Mouse (Mus musculus): ENCODE measurements around the gene Pkd2.
"Not testable (repeated sequence)": the region's sequence is repeated elsewhere in the genome, so short reads cannot be mapped to it uniquely, and the experiment has no call there.

The Pkd2 gene

DNA sequence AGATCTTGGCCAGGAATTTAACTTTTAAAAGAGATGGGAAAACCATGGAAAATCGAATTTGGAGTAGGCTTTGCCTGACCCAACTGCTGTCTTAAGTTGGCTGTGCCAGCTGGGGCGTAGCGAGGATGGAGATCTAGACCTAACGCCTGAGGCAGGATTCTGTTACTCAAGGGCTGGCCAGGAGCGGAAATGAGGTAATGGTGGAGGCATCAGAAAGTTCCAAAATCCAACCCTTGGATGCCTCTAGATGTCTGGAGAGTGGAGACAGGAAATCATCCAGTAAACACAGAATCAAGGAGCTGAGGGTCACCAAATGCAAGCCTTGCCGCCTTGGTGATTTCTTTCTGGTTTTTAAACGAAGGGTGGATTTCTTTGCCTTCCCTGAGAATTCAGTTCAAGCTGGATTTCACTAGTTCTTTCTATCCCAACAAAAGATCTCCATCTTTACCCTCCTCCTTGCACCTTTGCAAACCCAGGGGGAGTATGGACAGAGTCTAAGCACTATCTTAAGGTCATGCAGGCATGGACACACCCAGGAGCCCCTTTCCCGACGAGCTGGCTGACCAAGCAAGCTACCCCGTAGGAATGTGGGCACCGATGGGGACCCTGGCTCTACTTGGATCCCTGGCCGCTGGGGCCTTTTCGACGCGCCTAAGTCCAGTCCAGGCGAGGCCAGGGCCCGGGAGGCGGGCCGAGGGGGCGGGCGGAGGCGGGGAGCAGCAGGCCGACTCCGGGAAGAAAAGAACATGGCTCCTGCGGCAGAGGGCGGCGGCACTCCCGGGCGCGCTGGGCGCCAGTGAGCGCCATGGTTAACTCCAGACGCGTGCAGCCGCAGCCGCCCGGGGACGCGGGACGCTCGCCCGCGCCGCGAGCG lies at the start of gene Pkd2:
Pkd2 (plus strand) TSS at position 619 of the 874 bp plus-strand sequence.
- DNase-seq (ENCODE audit: low read depth, low spot score): no peak
- no peaks in the 10 kb centered on the region for H3K27me3 ChIP-seq (ENCODE audit: control insufficient read depth, insufficient read depth, low read length, poor library complexity, severe bottlenecking)
- H3K36me3 ChIP-seq (ENCODE audit: control insufficient read depth, insufficient read depth, low read length, poor library complexity, severe bottlenecking): no peaks in the 10 kb centered on the region

DNA sequence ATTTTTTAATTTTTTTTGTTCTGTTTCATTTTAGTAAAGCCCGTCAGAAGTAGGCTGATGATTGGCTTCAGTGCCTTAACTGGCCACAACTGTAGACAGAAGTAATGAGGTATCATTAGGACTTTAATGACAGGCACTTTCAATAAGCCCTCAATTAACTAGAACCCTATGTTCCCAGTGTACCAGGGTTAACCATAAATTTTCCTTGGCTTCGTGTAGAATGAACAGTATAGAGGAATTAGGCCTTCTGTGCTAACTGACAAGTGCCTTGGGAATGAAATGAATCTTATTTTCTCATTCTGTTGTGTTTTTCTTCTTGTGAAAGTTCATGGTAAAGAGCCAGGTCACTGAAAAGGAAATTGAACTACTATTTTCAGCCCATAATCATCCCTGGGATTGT lies 43.3 kb upstream of the Pkd2 start:
- H3K36me3 ChIP-seq (ENCODE audit: control insufficient read depth, insufficient read depth, low read length, poor library complexity, severe bottlenecking): no peaks in the 10 kb centered on the region
- H3K27me3 ChIP-seq (ENCODE audit: control insufficient read depth, insufficient read depth, low read length, poor library complexity, severe bottlenecking): no peaks in the 10 kb centered on the region
- DNase-seq (ENCODE audit: low read depth, low spot score): no peak

DNA sequence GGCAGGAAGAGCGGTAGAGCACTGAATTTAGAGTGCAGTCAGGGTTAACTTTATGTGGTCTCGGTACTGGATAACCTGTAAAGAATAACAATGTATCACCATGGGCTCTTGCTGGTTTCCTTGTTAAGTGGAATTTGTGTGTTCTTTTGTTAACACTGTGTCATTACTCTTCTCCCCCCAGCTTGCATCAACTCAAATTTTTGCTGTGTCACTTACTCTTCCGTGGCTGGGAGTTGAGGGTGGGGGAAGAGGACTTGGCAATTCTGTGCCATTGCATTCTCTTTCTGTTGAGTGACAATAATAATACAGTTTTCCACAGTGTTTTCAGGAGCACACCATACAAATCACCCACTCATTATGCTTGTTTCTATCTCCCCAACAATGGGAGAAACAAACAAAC lies 42.2 kb upstream of the Pkd2 start:
- Histone ChIP-seq H3K36me3 (ENCODE audit: control insufficient read depth, insufficient read depth, low read length, poor library complexity, severe bottlenecking) (no peaks in the 10 kb centered on the region), H3K27me3 (ENCODE audit: control insufficient read depth, insufficient read depth, low read length, poor library complexity, severe bottlenecking) (no peaks in the 10 kb centered on the region)
- no peak for DNase-seq (ENCODE audit: low read depth, low spot score)

DNA sequence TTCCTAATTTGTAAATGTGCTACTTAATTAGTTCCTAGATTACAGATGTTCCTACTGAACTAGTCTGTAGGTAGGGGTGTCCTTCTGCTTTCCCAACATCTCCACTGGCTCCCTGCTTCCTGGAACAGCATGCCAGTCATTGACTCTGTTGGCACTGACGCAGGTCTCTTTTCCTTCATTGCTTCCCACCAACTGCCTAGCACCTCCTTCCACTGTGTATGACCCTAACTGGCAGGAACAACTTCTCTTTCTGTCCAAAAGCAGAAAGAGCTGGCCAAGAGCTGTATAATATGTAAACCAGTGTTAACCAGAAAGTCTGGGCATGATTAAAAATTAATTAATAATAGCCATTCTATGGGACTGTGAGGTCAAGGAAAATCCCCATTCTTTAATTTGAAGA lies 41.5 kb upstream of the Pkd2 start:
- Histone ChIP-seq H3K27me3 (ENCODE audit: control insufficient read depth, insufficient read depth, low read length, poor library complexity, severe bottlenecking) (no peaks in the 10 kb centered on the region), H3K36me3 (ENCODE audit: control insufficient read depth, insufficient read depth, low read length, poor library complexity, severe bottlenecking) (no peaks in the 10 kb centered on the region)
- DNase-seq (ENCODE audit: low read depth, low spot score): no peak

DNA sequence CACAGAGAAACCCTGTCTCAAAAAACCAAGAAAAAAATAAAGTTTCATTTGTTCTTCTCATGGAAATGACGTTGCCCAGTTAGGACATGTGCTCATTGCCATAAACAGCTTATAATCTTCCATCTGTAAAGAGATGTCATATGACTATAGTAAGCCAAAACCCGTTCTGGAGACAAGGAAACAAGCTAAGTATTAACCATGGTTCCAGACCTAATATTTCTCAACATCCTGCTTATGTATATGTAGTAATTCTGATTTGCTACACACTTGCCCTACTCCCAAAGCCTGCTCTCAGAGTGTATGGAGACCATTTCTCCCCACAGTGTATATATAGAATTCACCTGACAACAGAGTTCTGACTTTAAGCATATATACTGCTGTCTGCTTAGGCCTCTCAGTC lies 37.2 kb upstream of the Pkd2 start:
- DNase-seq (ENCODE audit: low read depth, low spot score): no peak
- no peaks in the 10 kb centered on the region for H3K27me3 ChIP-seq (ENCODE audit: control insufficient read depth, insufficient read depth, low read length, poor library complexity, severe bottlenecking)
- no peaks in the 10 kb centered on the region for H3K36me3 ChIP-seq (ENCODE audit: control insufficient read depth, insufficient read depth, low read length, poor library complexity, severe bottlenecking)

DNA sequence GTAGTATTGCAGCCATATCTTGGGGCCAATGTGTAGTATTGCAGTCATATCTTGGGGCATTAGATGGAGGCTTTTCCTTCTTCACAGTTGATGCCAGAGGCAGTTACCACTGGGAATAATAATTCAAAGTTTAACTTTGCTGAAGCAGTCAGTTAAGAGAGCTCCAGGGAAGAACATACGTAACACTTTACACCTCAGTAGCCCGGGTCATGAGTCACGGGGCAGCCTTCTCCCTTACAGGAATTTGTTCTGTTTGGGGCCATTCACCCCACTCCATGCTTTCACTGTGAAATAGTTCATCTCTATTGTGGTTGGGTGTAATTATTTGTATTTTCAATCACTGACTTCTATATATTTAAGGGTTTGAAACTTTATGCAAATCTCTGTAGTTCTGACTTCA lies 35.4 kb upstream of the Pkd2 start:
- no peaks in the 10 kb centered on the region for H3K36me3 ChIP-seq (ENCODE audit: control insufficient read depth, insufficient read depth, low read length, poor library complexity, severe bottlenecking)
- H3K27me3 ChIP-seq (ENCODE audit: control insufficient read depth, insufficient read depth, low read length, poor library complexity, severe bottlenecking): no peaks in the 10 kb centered on the region
- DNase-seq (ENCODE audit: low read depth, low spot score): no peak

DNA sequence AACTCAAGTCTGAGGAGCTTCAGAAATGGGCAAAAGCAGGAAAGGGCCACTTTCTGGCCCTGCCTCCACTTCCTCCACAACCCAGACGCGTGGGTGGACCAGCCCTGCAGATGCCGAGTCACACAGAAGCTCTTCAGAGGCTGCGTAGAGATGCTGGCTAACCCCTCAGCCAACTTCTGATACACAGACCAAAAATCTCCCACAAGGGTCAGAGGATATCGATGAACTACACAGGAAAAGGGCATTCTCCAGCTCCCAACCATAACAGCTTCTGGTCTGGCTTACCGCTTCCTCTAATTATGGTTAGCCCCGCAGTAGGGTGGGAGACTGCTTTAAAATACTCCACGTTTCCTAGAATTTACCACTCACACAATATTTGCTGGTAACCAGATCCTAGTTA lies 33.3 kb upstream of the Pkd2 start:
- no peaks in the 10 kb centered on the region for H3K36me3 ChIP-seq (ENCODE audit: control insufficient read depth, insufficient read depth, low read length, poor library complexity, severe bottlenecking)
- no peak for DNase-seq (ENCODE audit: low read depth, low spot score)
- no peaks in the 10 kb centered on the region for H3K27me3 ChIP-seq (ENCODE audit: control insufficient read depth, insufficient read depth, low read length, poor library complexity, severe bottlenecking)

DNA sequence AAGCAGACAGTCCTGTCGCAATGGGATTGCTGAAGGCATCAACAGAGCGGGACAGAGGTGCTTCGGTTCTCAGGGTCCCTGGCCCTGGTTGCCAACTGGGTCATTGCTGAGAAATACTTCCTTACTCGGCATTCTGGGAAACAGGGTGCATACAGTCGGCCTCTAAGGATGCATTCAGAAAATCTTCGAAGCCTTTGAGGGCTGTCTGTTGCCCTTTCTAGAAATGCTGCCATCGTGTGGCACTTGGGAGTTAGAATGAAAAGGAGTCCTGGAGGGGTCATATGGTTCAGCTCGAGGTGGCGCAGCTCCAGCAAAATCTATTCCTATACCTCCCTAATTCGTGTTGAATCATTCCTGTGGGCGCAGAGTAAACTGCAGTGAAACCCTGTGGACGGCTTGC lies 26.4 kb upstream of the Pkd2 start:
- Histone ChIP-seq H3K36me3 (ENCODE audit: control insufficient read depth, insufficient read depth, low read length, poor library complexity, severe bottlenecking) (no peaks in the 10 kb centered on the region), H3K27me3 (ENCODE audit: control insufficient read depth, insufficient read depth, low read length, poor library complexity, severe bottlenecking) (no peaks in the 10 kb centered on the region)
- peak; percentile 4 for DNase-seq (ENCODE audit: low read depth, low spot score)

DNA sequence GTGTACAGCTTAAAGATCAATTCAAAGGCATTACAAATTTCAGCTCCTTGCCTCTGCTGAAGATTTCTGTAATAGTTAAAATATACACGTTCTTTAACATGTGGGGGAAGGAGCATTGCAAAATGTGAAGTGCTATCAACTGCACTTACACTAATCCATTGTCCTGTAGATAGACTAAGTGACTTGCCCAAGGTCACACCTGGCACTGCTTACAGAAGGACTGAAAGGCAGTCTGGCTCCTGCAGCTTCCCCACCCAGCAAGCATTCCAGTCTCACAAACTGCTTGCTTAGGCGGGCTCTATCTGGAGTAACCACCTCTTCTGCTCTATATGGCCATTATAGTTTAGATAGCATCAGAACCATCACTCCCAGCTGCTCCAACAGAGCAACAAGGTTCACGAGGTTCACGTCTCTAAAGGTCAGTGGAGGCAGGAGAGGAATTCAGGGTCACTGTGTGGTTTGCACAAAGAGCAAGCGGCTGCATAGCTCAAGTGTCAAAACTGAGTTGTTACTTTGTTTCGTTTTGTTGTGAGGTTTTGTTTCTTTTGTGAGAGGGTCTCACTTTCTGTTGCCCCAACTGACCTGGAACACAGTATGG lies 25.2 kb upstream of the Pkd2 start:
- Histone ChIP-seq H3K36me3 (ENCODE audit: control insufficient read depth, insufficient read depth, low read length, poor library complexity, severe bottlenecking) (no peaks in the 10 kb centered on the region), H3K27me3 (ENCODE audit: control insufficient read depth, insufficient read depth, low read length, poor library complexity, severe bottlenecking) (no peaks in the 10 kb centered on the region)
- DNase-seq (ENCODE audit: low read depth, low spot score): no peak

DNA sequence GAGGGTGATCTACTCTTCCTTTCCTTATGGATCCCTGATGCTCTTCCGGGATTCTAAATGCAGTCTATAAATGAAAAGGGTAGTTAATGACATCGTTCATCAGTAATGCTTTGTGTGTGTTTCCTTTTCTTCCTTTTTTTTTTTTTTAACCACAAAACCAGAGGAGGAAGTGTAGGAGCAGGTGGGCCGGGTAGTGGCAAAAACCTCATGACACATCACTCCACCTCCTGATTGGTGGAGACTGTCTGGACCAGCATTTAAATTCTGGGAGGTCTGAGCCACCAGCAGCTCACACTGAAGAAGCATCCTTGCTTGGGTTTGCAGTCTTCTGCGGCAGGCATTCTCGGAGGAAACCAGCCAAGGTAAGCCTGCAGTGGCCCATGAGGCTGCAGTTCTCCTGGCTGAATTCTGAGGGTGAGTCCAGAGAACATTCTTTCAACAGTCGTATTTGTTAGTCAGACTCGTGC lies 24.4 kb upstream of the Pkd2 start, which contains the start of gene Spp1:
Spp1 (plus strand) TSS at position 284 of the 467 bp plus-strand sequence.
- no peaks in the 10 kb centered on the region for H3K27me3 ChIP-seq (ENCODE audit: control insufficient read depth, insufficient read depth, low read length, poor library complexity, severe bottlenecking)
- no peaks in the 10 kb centered on the region for H3K36me3 ChIP-seq (ENCODE audit: control insufficient read depth, insufficient read depth, low read length, poor library complexity, severe bottlenecking)
- peak; percentile 28 for DNase-seq (ENCODE audit: low read depth, low spot score)

DNA sequence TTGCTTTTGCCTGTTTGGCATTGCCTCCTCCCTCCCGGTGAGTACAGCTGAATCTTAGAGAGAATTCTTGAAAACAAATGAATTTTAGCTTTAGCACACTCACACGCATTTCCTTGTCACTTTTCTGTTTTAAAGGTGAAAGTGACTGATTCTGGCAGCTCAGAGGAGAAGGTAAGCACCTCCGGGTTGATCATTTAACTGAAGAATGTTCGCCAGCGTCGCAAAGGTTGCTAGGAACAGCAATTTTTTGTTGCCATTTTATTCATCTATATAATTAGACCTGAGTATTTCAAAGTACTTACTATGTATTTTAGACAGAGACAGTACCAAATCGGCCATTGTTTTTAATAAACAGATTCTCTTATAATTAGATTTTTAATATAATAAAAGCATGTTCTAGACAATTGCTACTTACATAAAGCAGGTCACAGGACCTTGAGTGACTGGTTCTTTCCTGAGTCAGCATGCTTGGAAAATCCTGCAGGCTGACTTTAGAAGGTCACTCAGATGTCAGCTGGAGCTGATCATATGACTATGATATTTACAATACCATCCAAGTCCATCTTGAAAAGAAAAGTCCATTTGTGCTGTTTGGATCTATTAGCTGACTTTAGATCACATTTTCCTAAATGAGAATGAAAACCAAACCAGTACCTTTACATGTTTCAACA lies 22.7 kb upstream of the Pkd2 start:
- Histone ChIP-seq H3K27me3 (ENCODE audit: control insufficient read depth, insufficient read depth, low read length, poor library complexity, severe bottlenecking) (no peaks in the 10 kb centered on the region), H3K36me3 (ENCODE audit: control insufficient read depth, insufficient read depth, low read length, poor library complexity, severe bottlenecking) (no peaks in the 10 kb centered on the region)
- DNase-seq (ENCODE audit: low read depth, low spot score): no peak

DNA sequence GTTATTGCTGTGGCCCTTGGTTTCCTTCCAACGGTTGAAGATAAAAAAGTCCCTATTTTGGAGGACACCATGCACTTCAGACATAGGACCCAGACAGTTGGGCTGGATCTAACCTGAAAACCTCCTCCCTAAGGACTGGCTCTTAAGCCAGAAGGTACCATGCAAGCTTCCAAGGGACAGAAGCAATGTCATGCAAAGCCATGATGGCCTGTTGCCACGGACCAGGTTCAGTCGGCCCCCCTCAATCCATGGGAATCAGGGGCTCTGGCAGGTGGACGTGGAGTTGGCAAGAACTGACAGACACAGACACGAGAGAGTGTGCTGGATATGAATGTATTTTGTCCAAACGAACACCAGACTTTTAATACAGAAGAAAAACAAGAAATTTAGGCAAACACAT lies 16.9 kb upstream of the Pkd2 start:
- Histone ChIP-seq H3K36me3 (ENCODE audit: control insufficient read depth, insufficient read depth, low read length, poor library complexity, severe bottlenecking) (no peaks in the 10 kb centered on the region), H3K27me3 (ENCODE audit: control insufficient read depth, insufficient read depth, low read length, poor library complexity, severe bottlenecking) (no peaks in the 10 kb centered on the region)
- DNase-seq (ENCODE audit: low read depth, low spot score): no peak

DNA sequence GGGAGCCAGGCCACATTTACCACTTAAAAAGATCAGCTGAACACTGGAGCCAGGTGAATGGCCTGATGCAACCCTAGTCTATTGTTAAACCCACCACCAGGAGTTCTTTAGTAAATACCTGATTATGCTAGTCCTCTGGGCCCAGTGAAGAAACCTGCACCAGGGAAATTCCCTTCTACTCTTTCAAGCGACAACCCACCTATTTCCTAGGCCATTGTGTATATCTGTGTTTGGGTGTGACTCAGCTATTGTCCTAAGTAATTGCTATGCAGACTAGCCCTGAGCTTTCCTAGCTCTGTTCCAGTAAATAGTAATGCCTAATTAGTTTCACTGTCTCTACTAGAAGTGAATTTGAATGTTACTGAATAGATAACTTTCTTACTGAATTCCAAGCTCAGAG lies 16.4 kb upstream of the Pkd2 start:
- H3K36me3 ChIP-seq (ENCODE audit: control insufficient read depth, insufficient read depth, low read length, poor library complexity, severe bottlenecking): no peaks in the 10 kb centered on the region
- no peaks in the 10 kb centered on the region for H3K27me3 ChIP-seq (ENCODE audit: control insufficient read depth, insufficient read depth, low read length, poor library complexity, severe bottlenecking)
- DNase-seq (ENCODE audit: low read depth, low spot score): no peak

DNA sequence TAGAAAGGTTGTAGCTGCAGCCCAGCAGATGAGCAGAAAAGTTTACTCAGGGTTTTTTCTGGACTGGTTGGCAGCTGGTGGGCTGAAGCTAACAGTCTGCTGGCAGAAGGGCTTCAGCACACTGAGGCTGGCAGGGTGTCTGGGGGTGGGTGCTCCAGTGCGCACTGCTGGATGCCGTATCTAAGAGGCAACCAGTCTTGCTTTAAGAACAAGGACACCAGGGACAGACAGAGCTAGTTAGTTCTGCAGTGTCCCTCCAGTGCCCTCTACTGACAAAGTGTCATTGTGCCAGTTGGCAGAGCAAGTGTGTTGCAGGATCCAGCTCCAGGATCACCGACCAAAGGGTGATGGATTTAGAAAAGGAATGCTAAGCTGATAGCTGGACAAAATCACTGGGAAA lies 13.1 kb upstream of the Pkd2 start:
- Histone ChIP-seq H3K36me3 (ENCODE audit: control insufficient read depth, insufficient read depth, low read length, poor library complexity, severe bottlenecking) (no peaks in the 10 kb centered on the region), H3K27me3 (ENCODE audit: control insufficient read depth, insufficient read depth, low read length, poor library complexity, severe bottlenecking) (no peaks in the 10 kb centered on the region)
- DNase-seq (ENCODE audit: low read depth, low spot score): peak; percentile 44

DNA sequence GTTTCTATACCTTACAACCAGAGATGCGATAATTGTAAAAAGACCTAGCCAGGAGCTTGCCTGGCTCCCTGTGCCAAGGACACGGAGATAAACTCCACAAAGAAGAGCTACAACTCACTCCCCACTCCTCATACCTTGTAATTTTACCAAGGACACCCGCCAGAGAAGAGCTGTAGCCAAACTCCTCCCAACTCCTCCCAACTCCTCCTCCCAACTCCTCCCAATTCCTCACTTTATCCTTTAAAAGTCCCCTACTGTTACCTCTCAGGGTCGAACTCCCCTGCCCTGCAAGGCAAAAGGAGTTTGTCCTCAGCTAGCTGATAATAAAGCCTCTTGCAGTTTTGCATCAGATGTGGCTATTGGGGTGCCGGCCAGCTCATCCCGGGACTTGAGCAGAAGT lies 10.9 kb upstream of the Pkd2 start:
- H3K27me3 ChIP-seq (ENCODE audit: control insufficient read depth, insufficient read depth, low read length, poor library complexity, severe bottlenecking); DNase-seq (ENCODE audit: low read depth, low spot score); H3K36me3 ChIP-seq (ENCODE audit: control insufficient read depth, insufficient read depth, low read length, poor library complexity, severe bottlenecking): not testable (repeated sequence)

Measured in splenic B cell, adult 2 months (primary cell).